Mouse (Mus musculus) heart, embryonic 11.5 days (tissue): ENCODE results near the gene Igfbp4. TPM values are rescaled to one million over a fixed set of nuclear protein-coding genes. Genes with fewer than 3 reads are reported as not detected.

Source experiments
- ATAC-seq: fragments of 200-750 bp; cut with Nextera tagmentation; replicated peaks from 2 replicates; pipeline ENCODE4 v1.8.0; 2017; ENCODE audit warnings: moderate library complexity; ENCODE audit not compliant: insufficient number of reproducible peaks, low FRiP score, low TSS enrichment
- H3K27ac ChIP-seq: fragments of 300-500 bp; sonication (generic); 2 replicates; pipeline ENCODE4 v1.5.1; 2014; ENCODE audit warnings: mild to moderate bottlenecking, low read depth, low read length
- H3K27me3 ChIP-seq: fragments of 300-500 bp; sonication (generic); 2 replicates; pipeline ENCODE4 v1.6.1; 2014; ENCODE audit warnings: mild to moderate bottlenecking, low read length, mixed read lengths; ENCODE audit not compliant: control insufficient read depth, insufficient read depth
- H3K36me3 ChIP-seq: fragments of 300-500 bp; sonication (generic); 2 replicates; pipeline ENCODE4 v1.6.1; 2014; ENCODE audit warnings: mild to moderate bottlenecking, low read length, moderate library complexity, mixed read lengths; ENCODE audit not compliant: control insufficient read depth, insufficient read depth
- H3K4me1 ChIP-seq: fragments of 300-500 bp; sonication (generic); 2 replicates; pipeline ENCODE4 v1.6.1; 2014; ENCODE audit warnings: low read length; ENCODE audit not compliant: control insufficient read depth, insufficient read depth
- H3K4me2 ChIP-seq: fragments of 300-500 bp; sonication (generic); 2 replicates; pipeline ENCODE4 v1.6.1; 2014; ENCODE audit warnings: mild to moderate bottlenecking, moderate library complexity
- H3K4me3 ChIP-seq: fragments of 300-500 bp; sonication (generic); 2 replicates; pipeline ENCODE4 v1.5.1; 2014; ENCODE audit warnings: low read depth, low read length
- H3K9ac ChIP-seq: fragments of 300-500 bp; sonication (generic); 2 replicates; pipeline ENCODE4 v1.6.1; 2014; ENCODE audit warnings: mild to moderate bottlenecking, low read depth, low read length, moderate library complexity
- H3K9me3 ChIP-seq: fragments of 300-500 bp; sonication (generic); replicated peaks from 2 replicates; pipeline ENCODE4 v1.6.1; 2016; ENCODE audit warnings: low read length; ENCODE audit not compliant: control insufficient read depth
- WGBS: fragments of 180-500 bp; shearing (Covaris S2); extraction: QIAGEN DNeasy Blood & Tissue Kit; methylation state at CpG from one replicate; pipeline ENCODE4 v1.1.7; 2014; ENCODE audit not compliant: insufficient replicate concordance; 5-methylcytosine and 5-hydroxymethylcytosine counted together
- polyA plus RNA-seq: library from polyadenylated mRNA; unstranded; fragments of >200 nt; fragmentation: Nextera tagmentation; extraction: Ambion mirVana; gene quantifications from 2 replicates; pipeline ENCODE4 v1.2.1, GENCODE M21; 2014

The Igfbp4 gene
- polyA plus RNA-seq, 1 experiment from 2014 or later, result 284 TPM

DNA sequence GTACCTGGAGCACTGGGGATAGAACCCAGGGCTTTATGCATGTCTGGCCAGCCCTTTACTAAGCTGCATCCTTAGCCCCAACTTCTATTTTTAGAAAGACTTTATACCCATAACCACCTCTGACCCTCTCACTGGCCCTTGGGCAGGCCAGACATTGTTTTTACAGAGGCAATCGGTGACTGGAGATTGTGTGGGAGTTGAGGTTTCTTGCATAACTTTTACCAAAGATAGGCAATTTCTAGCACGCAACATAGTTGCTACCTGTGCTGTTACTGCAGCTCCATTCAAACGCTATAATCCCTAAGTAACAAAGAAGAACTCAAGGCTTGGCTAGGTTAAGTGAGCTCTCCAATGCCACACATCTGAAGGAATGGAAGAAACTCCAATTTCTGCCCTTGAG lies 40.5 kb downstream of the Igfbp4 start:
- no peaks in the 10 kb centered on the region; the same call in 1 of the 2 replicates for H3K27me3 ChIP-seq
- no peak overlapping the region for H3K4me3 ChIP-seq
- ATAC-seq, result no peak
- no peak overlapping the region for H3K27ac ChIP-seq
- 57% methylated on average over 3 of the region's 3 CpGs for WGBS
- no peak overlapping the region for H3K4me2 ChIP-seq
- no peaks in the 10 kb centered on the region for H3K36me3 ChIP-seq
- H3K9ac ChIP-seq, result no peak overlapping the region
- no peaks in the 10 kb centered on the region for H3K9me3 ChIP-seq
- H3K4me1 ChIP-seq, result 0 out of 2 replicates have a peak, but pooled peaks cover 3% of the 10 kb centered on the region

DNA sequence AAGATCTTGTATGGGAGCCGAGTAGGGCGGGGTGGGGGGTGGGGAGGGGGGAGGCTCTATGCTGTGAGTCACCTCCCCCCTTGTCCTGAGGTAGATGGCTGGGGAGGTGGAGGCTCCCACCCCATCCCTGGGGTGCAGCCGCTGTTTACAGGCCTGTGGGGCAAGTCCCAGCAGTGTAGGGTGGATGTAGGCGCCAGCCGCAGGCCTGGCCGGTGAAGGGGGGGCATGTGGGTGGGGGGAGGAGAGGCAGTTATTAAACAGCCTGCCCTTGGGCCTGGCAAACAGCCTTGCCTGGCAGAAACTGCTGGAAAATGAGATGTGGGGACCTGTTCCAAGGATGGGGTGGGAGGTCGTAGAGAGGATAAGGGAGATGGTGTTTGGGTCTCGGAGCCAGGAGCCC lies 41.1 kb downstream of the Igfbp4 start:
- Histone ChIP-seq H3K4me2 (no peak overlapping the region), H3K36me3 (no peaks in the 10 kb centered on the region), H3K4me1 (0 out of 2 replicates have a peak, but pooled peaks cover 3% of the 10 kb centered on the region), H3K4me3 (no peak overlapping the region), H3K27ac (no peak overlapping the region), H3K9me3 (no peaks in the 10 kb centered on the region), H3K27me3 (no peaks in the 10 kb centered on the region; the same call in 1 of the 2 replicates), H3K9ac (no peak overlapping the region)
- ATAC-seq, result no peak
- WGBS, result 65% methylated on average over 8 of the region's 8 CpGs

DNA sequence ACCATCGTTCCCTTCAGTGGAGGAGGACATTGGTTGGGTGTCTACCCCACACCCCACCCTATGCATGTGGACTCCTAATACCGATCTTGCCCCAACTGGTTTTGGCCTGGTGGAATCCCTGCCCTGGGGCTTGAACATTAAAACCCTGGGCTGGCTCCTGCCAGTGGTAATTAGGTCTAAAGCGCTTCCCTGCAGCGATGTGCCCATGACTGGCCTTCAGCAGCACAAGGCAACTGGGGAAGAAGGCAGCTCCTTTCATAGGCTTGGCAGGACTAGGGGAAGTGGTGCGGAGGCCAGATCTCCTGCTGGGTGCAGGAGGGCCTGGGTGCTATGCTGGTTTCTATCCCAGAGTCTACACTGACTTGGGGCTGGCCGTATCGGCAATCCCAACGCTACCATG lies 42.5 kb downstream of the Igfbp4 start:
- H3K27me3 ChIP-seq, result no peaks in the 10 kb centered on the region; the same call in 1 of the 2 replicates
- no peaks in the 10 kb centered on the region for H3K9me3 ChIP-seq
- no peak for ATAC-seq
- H3K36me3 ChIP-seq, result no peaks in the 10 kb centered on the region
- H3K4me1 ChIP-seq, result 0 out of 2 replicates have a peak, but pooled peaks cover 3% of the 10 kb centered on the region
- 83% methylated on average over 8 of the region's 8 CpGs for WGBS
- no peak overlapping the region for H3K9ac ChIP-seq
- no peak overlapping the region for H3K27ac ChIP-seq
- H3K4me3 ChIP-seq, result no peak overlapping the region
- no peak overlapping the region for H3K4me2 ChIP-seq

GRCm38 (mm10) chr11:99084366-99084765 lies 43.3 kb downstream of the Igfbp4 start:
- H3K27ac ChIP-seq, result no peak overlapping the region
- WGBS, result 32% methylated on average over 9 of the region's 9 CpGs
- ATAC-seq, result no peak
- H3K4me3 ChIP-seq, result no peak overlapping the region
- no peak overlapping the region for H3K9ac ChIP-seq
- no peaks in the 10 kb centered on the region for H3K36me3 ChIP-seq
- H3K27me3 ChIP-seq, result no peaks in the 10 kb centered on the region
- H3K9me3 ChIP-seq, result no peaks in the 10 kb centered on the region
- 0 out of 2 replicates have a peak, but pooled peaks cover 3% of the 10 kb centered on the region for H3K4me1 ChIP-seq
- no peak overlapping the region for H3K4me2 ChIP-seq

GRCm38 (mm10) chr11:99088486-99088885 lies 47.4 kb downstream of the Igfbp4 start:
- no peak for ATAC-seq
- WGBS, result 22% methylated on average over 2 of the region's 2 CpGs
- Histone ChIP-seq H3K27me3 (no peaks in the 10 kb centered on the region), H3K4me3 (no peak overlapping the region), H3K9ac (no peak overlapping the region), H3K4me2 (no peak overlapping the region), H3K36me3 (no peaks in the 10 kb centered on the region), H3K27ac (no peak overlapping the region), H3K9me3 (no peaks in the 10 kb centered on the region), H3K4me1 (no peaks in the 10 kb centered on the region)

GRCm38 (mm10) chr11:99089077-99089601 lies 48.1 kb downstream of the Igfbp4 start, which contains the start of gene Tns4:
Gene Tns4, minus strand, starts transcription at chr11:99089306.
- no peak for ATAC-seq
- no peak within 1 kb of the TSS for H3K4me2 ChIP-seq
- 61% methylated on average over 14 of the region's 14 CpGs for WGBS

DNA sequence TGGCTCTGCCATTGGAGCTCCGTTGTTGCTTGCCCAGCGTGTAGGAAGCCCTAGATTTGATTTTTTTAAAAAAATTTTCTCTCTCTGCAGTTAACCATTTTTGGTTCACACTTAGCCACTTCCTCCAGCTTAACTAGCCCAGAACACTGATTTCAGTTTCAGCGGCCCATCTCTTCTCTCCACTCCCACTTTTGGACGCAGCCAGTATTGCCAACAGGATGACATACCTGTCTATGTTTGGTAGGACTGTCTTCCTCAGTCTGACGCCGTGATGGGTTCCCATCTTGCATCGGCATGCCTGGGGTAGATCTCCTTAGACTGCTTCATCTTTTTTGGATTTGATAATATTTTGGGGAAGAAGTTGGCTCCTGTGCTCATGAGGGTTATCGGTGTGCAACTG lies 49.3 kb downstream of the Igfbp4 start:
- WGBS, result 81% methylated on average over 8 of the region's 8 CpGs
- Histone ChIP-seq H3K4me2 (no peak overlapping the region), H3K9me3 (no peaks in the 10 kb centered on the region), H3K9ac (no peak overlapping the region), H3K4me1 (no peaks in the 10 kb centered on the region), H3K36me3 (no peaks in the 10 kb centered on the region), H3K4me3 (no peak overlapping the region), H3K27me3 (no peaks in the 10 kb centered on the region), H3K27ac (no peak overlapping the region)
- no peak for ATAC-seq

More at GRCm38 (mm10) chr11:99089077-99089601, 48.1 kb downstream of the Igfbp4 start, which contains the start of gene Tns4:
- no peaks in the 10 kb centered on the region for H3K4me1 ChIP-seq
- no peak within 1 kb of the TSS for H3K4me3 ChIP-seq
- H3K27ac ChIP-seq, result no peak within 1 kb of the TSS
- no peak within 1 kb of the TSS for H3K9ac ChIP-seq
- H3K36me3 ChIP-seq, result no peaks in the 10 kb centered on the region
- no peaks in the 10 kb centered on the region for H3K9me3 ChIP-seq
- H3K27me3 ChIP-seq, result no peaks in the 10 kb centered on the region

- Histone ChIP-seq H3K4me1 (no peaks in the 10 kb centered on the region), H3K27me3 (no peaks in the 10 kb centered on the region), H3K27ac (no peak overlapping the region), H3K9me3 (no peaks in the 10 kb centered on the region), H3K4me3 (no peak overlapping the region), H3K36me3 (no peaks in the 10 kb centered on the region), H3K4me2 (no peak overlapping the region), H3K9ac (no peak overlapping the region)
- 49% methylated on average over 2 of the region's 2 CpGs for WGBS
- no peak for ATAC-seq
Observed at GRCm38 (mm10) chr11:99091666-99092065, 50.6 kb downstream of the Igfbp4 start.

GRCm38 (mm10) chr11:99093740-99094139 lies 52.7 kb downstream of the Igfbp4 start:
- no peaks in the 10 kb centered on the region for H3K4me1 ChIP-seq
- no peaks in the 10 kb centered on the region for H3K36me3 ChIP-seq
- no peaks in the 10 kb centered on the region for H3K27me3 ChIP-seq
- 80% methylated on average over 7 of the region's 7 CpGs for WGBS
- ATAC-seq, result no peak
- H3K9ac ChIP-seq, result no peak overlapping the region
- H3K27ac ChIP-seq, result no peak overlapping the region
- H3K9me3 ChIP-seq, result no peaks in the 10 kb centered on the region
- no peak overlapping the region for H3K4me3 ChIP-seq
- no peak overlapping the region for H3K4me2 ChIP-seq
